Mouse (Mus musculus) neural tube, postnatal 0 days (tissue): ENCODE results near the gene Zbtb5. TPM values are rescaled to one million over a fixed set of nuclear protein-coding genes. Genes with fewer than 3 reads are reported as not detected.

ENCODE experiments used
- polyA plus RNA-seq: library from polyadenylated mRNA; unstranded; fragments of >200 nt; fragmentation: Nextera tagmentation; extraction: Ambion mirVana; gene quantifications from 2 replicates; pipeline ENCODE4 v1.2.1, GENCODE M21; 2015

The Zbtb5 gene
- polyA plus RNA-seq, result 23.4 and 24.9 TPM in 2 replicates

DNA sequence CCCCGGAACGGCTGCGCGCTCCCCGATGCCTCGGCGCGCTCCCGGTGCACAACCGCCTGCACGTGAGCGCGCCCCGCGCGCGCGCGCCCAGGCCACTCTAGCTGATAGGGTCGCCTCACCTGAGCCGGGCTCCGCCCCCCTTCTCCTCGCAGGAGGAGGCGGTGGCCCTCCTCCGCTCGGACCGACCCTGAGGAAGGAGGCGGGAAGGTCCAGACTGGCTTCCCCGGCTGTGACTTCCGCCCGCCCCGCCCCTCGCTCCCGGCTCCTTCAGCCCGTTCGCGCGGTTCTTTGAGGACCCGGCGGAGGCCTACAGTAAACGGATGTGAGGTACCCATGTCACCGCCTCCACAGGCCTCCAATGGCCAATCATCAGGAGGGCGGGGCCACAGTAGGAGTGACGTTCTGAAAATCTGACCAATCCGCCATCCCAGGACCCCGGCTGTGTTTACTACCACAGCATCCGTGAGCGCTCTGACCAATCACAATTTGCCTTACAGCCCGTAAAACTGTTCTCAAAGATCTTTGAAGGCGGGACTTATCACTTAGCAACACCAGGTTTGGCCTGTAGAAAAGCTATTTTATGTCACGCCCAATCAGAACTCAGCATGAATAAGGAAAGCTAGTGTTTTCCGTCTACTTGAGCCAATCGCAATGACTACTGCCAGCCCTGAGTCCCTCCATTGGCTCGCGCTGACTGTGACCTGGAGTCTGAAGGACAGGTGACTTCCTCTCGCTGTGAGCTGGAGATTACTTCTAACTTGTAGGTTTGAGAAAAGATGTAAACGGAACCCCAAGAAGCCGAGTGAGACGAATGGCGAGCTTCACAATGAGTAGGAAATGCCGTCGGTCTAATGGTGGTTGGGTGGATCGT lies at the start of gene Zbtb5:
Gene Zbtb5 (minus strand): TSS at position 308 of the 871 bp plus-strand sequence.

DNA sequence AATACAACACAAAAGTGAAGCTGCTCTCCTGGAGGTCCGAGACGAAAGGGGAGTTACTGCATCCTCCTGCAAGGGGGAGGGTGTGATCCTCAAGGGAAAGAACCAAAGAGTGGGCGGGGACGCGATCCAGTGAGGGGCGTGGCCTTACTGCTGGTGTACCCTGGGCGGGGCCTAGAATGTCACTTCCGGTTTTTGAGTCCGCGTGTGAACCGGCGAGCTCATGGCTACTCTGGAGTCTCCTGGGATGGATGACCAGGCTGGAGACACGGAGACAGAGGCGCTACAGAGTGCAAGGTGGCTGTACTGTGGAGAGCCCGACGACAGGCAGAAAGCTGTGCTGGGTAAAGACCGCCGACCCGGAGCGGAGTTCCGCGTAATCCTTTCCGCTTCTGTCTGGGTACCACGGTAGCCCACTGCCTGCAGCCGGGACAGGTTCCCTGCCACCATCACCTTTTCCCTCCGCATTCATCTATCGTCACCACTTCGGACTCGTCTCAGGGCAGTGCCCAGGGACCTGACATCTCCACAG lies 6.3 kb upstream of the Zbtb5 start, which contains the start of gene Polr1e:
Gene Polr1e (plus strand): TSS at position 132 of the 529 bp plus-strand sequence.

DNA sequence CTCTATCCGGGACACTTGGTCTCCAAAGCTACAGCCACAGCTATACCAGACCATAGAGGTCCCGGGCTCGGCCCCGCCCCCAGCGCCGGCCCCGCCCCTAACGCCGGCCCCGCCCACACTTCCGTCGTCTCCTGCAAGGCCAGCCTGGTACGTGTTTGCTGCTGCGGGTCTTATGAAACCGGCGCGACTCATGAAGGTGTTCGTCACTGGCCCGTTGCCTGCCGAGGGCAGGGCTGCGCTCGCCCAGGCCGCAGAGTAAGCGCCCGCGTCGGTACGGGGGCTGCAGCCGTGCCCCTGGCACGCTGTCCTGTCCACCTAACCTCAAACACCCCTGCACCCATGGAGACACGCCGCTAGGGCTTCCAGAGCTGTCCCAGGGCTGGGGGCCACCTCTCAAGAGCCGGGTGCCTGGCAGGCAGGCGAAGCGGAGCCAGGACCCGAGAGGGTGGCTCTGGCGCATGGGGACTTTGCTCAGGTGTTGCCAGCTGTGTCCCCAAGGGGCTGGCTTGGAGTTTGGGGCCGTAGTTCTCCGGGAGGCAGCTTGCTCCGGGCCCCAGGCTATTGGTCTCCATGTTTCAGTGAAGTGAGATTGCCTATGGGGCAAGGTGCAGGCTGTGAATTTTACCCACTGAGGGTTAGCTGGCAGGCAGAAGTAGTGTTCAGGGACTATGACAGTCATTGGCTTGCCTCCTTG lies 30.8 kb downstream of the Zbtb5 start, which contains the start of gene Grhpr:
Gene Grhpr (plus strand): TSS at position 116 of the 694 bp plus-strand sequence.

Other genes with a start within 250 kb of the Zbtb5 start
- gene Grhpr, start 31.0 kb downstream of the Zbtb5 start, polyA plus RNA-seq, result 42.3 and 47.9 TPM in 2 replicates
- 26.0 and 26.7 TPM in 2 replicates for gene Polr1e, start 6.2 kb upstream of the Zbtb5 start, polyA plus RNA-seq
- gene Fbxo10, start 72.2 kb upstream of the Zbtb5 start, polyA plus RNA-seq, result 13.2 and 15.4 TPM in 2 replicates
- 218 and 228 TPM in 2 replicates for gene Tomm5, start 95.7 kb upstream of the Zbtb5 start, polyA plus RNA-seq
- 5.4 TPM in 2 replicates for gene Frmpd1, start 172.5 kb upstream of the Zbtb5 start, polyA plus RNA-seq